Mouse (Mus musculus): ENCODE data around the gene Fbxo41.

- no peak for TF ChIP-seq EP300 (IDR thresholded peaks at IDR 0.05; ENCODE audit: low read depth)
- no peak for TF ChIP-seq CTCF (IDR thresholded peaks at IDR 0.05; ENCODE audit: low read depth)
Measured at GRCm38 (mm10) chr6:85518091-85518693, 15.4 kb upstream of the Fbxo41 start.
